Mouse (Mus musculus) neural tube, embryonic 12.5 days (tissue): ENCODE results near the gene Mc3r. TPM values are rescaled to one million over a fixed set of nuclear protein-coding genes. Genes with fewer than 3 reads are reported as not detected.

Source experiments
- polyA plus RNA-seq: library from polyadenylated mRNA; unstranded; fragments of >200 nt; fragmentation: Nextera tagmentation; extraction: Ambion mirVana; gene quantifications from 2 replicates; pipeline ENCODE4 v1.2.1, GENCODE M21; 2016

Mc3r gene
- polyA plus RNA-seq, 1 experiment from 2014 or later, result not detected

Other genes starting within 250 kb of the Mc3r start
- 6.9 and 8.9 TPM in 2 replicates for gene Cbln4, start 205.0 kb upstream of the Mc3r start, polyA plus RNA-seq
- 31.0 and 35.6 TPM in 2 replicates for gene Fam210b, start 97.1 kb downstream of the Mc3r start, polyA plus RNA-seq
- gene Aurka, start 122.0 kb downstream of the Mc3r start, polyA plus RNA-seq, result 84.6 and 87.3 TPM in 2 replicates
- 37.7 and 38.9 TPM in 2 replicates for gene Cstf1, start 122.2 kb downstream of the Mc3r start, polyA plus RNA-seq
- gene Cass4, start 145.3 kb downstream of the Mc3r start, polyA plus RNA-seq, result 0.18 and 0.43 TPM in 2 replicates
- gene Rtf2, start 192.1 kb downstream of the Mc3r start, polyA plus RNA-seq, result 102 and 105 TPM in 2 replicates
- 1.5 and 2.0 TPM in 2 replicates for gene Gcnt7, start 210.1 kb downstream of the Mc3r start, polyA plus RNA-seq
- gene Fam209, start 224.0 kb downstream of the Mc3r start, polyA plus RNA-seq, result 0.51 TPM in 1 of 2 replicates, not detected in the other